Mouse (Mus musculus): ENCODE measurements at regions not wholly inside any gene's neighbourhood (a gene's known extent, or its start where the extent isn't known, plus 50 kb on each side); places are given as distances from the start of the nearest gene placed in this dataset. TPM values are rescaled to one million over a fixed set of nuclear protein-coding genes. Genes with fewer than 3 reads are reported as not detected.

MicroRNAs encoded in the stretch of these regions (microRNA counts, 519-probe panel; counts per million panel counts)
- not detected for microRNA mmu-miR-802

Small RNA genes lying in the stretch of these regions (microRNA-seq; reads per million reads assigned to microRNA genes)
- not detected for gene Gm28003
- gene Mir802, result 0.52 reads per million

Measured in neural tube, embryonic 15.5 days (tissue).